Mouse (Mus musculus): ENCODE measurements at regions not wholly inside any gene's neighbourhood (a gene's known extent, or its start where the extent isn't known, plus 50 kb on each side); places are given as distances from the start of the nearest gene placed in this dataset.
"Not testable (repeated sequence)": the region's sequence is repeated elsewhere in the genome, so short reads cannot be mapped to it uniquely, and the experiment has no call there.

- WGBS = 2% methylated on average over 23 of the region's 26 CpGs
- H3K27me3 ChIP-seq, H3K36me3 ChIP-seq, H3K9me3 ChIP-seq, H3K4me1 ChIP-seq: not testable (repeated sequence)
- peak overlapping the region; percentile 48 for H3K4me3 ChIP-seq
- ATAC-seq (ENCODE audit: insufficient number of reproducible peaks, low FRiP score, low TSS enrichment, low read depth) = peak; percentile 93
- H3K4me2 ChIP-seq = peak overlapping the region; percentile 26; the same call in 1 of the 2 replicates
- H3K27ac ChIP-seq = peak overlapping the region; percentile 76
- 0 out of 2 replicates have a peak overlapping the region, but pooled peaks have one; percentile 17 for H3K9ac ChIP-seq
These were observed 112.6 kb upstream of the Zfp960 start for GRCm38 (mm10) chr17:16951092-16952016.

- peak overlapping the region; percentile 48; the same call in 1 of the 2 replicates for H3K4me3 ChIP-seq
- H3K4me1 ChIP-seq; H3K9me3 ChIP-seq; H3K36me3 ChIP-seq; H3K9ac ChIP-seq; H3K27ac ChIP-seq; ATAC-seq (ENCODE audit: insufficient number of reproducible peaks, low FRiP score, low TSS enrichment, low read depth); H3K27me3 ChIP-seq: not testable (repeated sequence)
- peak overlapping the region; percentile 24; the same call in 1 of the 2 replicates for H3K4me2 ChIP-seq
- 19% methylated on average over 2 of the region's 2 CpGs for WGBS
These were observed 111.8 kb upstream of the Zfp960 start for GRCm38 (mm10) chr17:16952146-16952545.

GRCm38 (mm10) chr17:16997241-16997640 is 66.7 kb upstream of the Zfp960 start:
- 87% methylated on average over 21 of the region's 21 CpGs for WGBS

GRCm38 (mm10) chr17:17004632-17005265 is 59.2 kb upstream of the Zfp960 start:
- peak overlapping the region; percentile 43; the same call in 1 of the 2 replicates for H3K27ac ChIP-seq
- peak overlapping the region; percentile 50 for H3K4me3 ChIP-seq
- H3K36me3 ChIP-seq, H3K27me3 ChIP-seq, H3K9me3 ChIP-seq, H3K4me1 ChIP-seq: not testable (repeated sequence)
- WGBS = 2% methylated on average over 16 of the region's 16 CpGs
- ATAC-seq (ENCODE audit: insufficient number of reproducible peaks, low FRiP score, low TSS enrichment, low read depth) = peak; percentile 99
- peak overlapping the region; percentile 20; the same call in 1 of the 2 replicates for H3K9ac ChIP-seq
- peak overlapping the region; percentile 44 for H3K4me2 ChIP-seq

More at GRCm38 (mm10) chr17:16997241-16997640, 66.7 kb upstream of the Zfp960 start:
- H3K4me3 ChIP-seq; H3K27me3 ChIP-seq; H3K4me1 ChIP-seq; H3K4me2 ChIP-seq; H3K9ac ChIP-seq; ATAC-seq (ENCODE audit: insufficient number of reproducible peaks, low FRiP score, low TSS enrichment, low read depth); H3K27ac ChIP-seq; H3K9me3 ChIP-seq; H3K36me3 ChIP-seq: not testable (repeated sequence)

GRCm38 (mm10) chr17:17005267-17005666 is 58.6 kb upstream of the Zfp960 start:
- Histone ChIP-seq H3K27ac (peak overlapping the region; percentile 43; the same call in 1 of the 2 replicates), H3K4me3 (peak overlapping the region; percentile 50), H3K9ac (peak overlapping the region; percentile 20; the same call in 1 of the 2 replicates), H3K4me2 (peak overlapping the region; percentile 44)
- WGBS = 5% methylated on average over 11 of the region's 11 CpGs
- not testable (repeated sequence) for H3K4me1 ChIP-seq; H3K9me3 ChIP-seq; ATAC-seq (ENCODE audit: insufficient number of reproducible peaks, low FRiP score, low TSS enrichment, low read depth); H3K36me3 ChIP-seq; H3K27me3 ChIP-seq

Measured in limb, embryonic 15.5 days (tissue).